Mouse (Mus musculus) lung, adult 2 months (tissue): ENCODE measurements around the gene St8sia4. TPM values are rescaled to one million over a fixed set of nuclear protein-coding genes. Genes with fewer than 3 reads are reported as not detected.
"Not testable (repeated sequence)": the region's sequence is repeated elsewhere in the genome, so short reads cannot be mapped to it uniquely, and the experiment has no call there.

Experiments
- DNase-seq: peaks from one replicate; pipeline ENCODE4 v3.0.0; 2022
- H3K4me1 ChIP-seq: fragments of 200-500 bp; 2 replicates; pipeline ENCODE4 v1.6.1; 2011; ENCODE audit warnings: low read length; ENCODE audit not compliant: control insufficient read depth, insufficient read depth
- H3K4me3 ChIP-seq: fragments of 200-500 bp; replicated peaks from 2 replicates; pipeline ENCODE3; 2011; ENCODE audit warnings: low read depth, mild to moderate bottlenecking, control low read depth, low read length; ENCODE audit errors: extremely low read depth
- CTCF ChIP-seq: fragments of 200-500 bp; IDR thresholded peaks from 2 replicates; pipeline ENCODE4 v1.5.1; 2011; ENCODE audit warnings: mild to moderate bottlenecking, low read length, control low read depth; ENCODE audit not compliant: insufficient read depth
- POLR2A ChIP-seq: fragments of 200-500 bp; IDR thresholded peaks from 2 replicates; pipeline ENCODE4 v1.6.1; 2011; ENCODE audit warnings: low read depth, mild to moderate bottlenecking, control low read depth, low read length, borderline replicate concordance; ENCODE audit errors: extremely low read depth
- WGBS: fragments of 180-500 bp; shearing (Covaris S2); methylation state at CpG from one replicate; pipeline ENCODE4 v1.1.7; 2018; 5-methylcytosine and 5-hydroxymethylcytosine counted together
- polyA plus RNA-seq: library from polyadenylated mRNA; depleted of rRNA; stranded (reverse); fragments of >200 nt; gene quantifications from 2 replicates; pipeline ENCODE4 v1.2.3, GENCODE M21; 2012

The St8sia4 gene
- polyA plus RNA-seq, 1 experiment: 4.8 TPM

GRCm38 (mm10) chr1:95605458-95605857, 61.9 kb downstream of the St8sia4 start:
- DNase-seq: no peak
- TF ChIP-seq POLR2A (no peak), CTCF (no peak)
- H3K4me3 ChIP-seq: no peak overlapping the region
- H3K4me1 ChIP-seq: peaks cover 2% of the 10 kb centered on the region
- 44% methylated on average over 2 of the region's 2 CpGs for WGBS

- H3K4me3 ChIP-seq: no peak overlapping the region
These were observed 69.3 kb downstream of the St8sia4 start for GRCm38 (mm10) chr1:95598108-95598507.

GRCm38 (mm10) chr1:95596825-95597224, 70.5 kb downstream of the St8sia4 start:
- 94% methylated on average over 1 of the region's 1 CpGs for WGBS
- H3K4me1 ChIP-seq: no peaks in the 10 kb centered on the region; the same call in none of the 2 replicates
- no peak overlapping the region for H3K4me3 ChIP-seq

More at GRCm38 (mm10) chr1:95598108-95598507, 69.3 kb downstream of the St8sia4 start:
- DNase-seq: no peak
- 84% methylated on average over 1 of the region's 1 CpGs for WGBS
- TF ChIP-seq CTCF (no peak), POLR2A (no peak)
- H3K4me1 ChIP-seq: no peaks in the 10 kb centered on the region; the same call in none of the 2 replicates

GRCm38 (mm10) chr1:95591101-95591500, 76.3 kb downstream of the St8sia4 start:
- WGBS: 87% methylated on average over 2 of the region's 2 CpGs
- no peak overlapping the region for H3K4me3 ChIP-seq
- TF ChIP-seq CTCF (no peak), POLR2A (no peak)
- no peak for DNase-seq
- H3K4me1 ChIP-seq: no peaks in the 10 kb centered on the region; the same call in none of the 2 replicates

More at GRCm38 (mm10) chr1:95596825-95597224, 70.5 kb downstream of the St8sia4 start:
- TF ChIP-seq CTCF (no peak), POLR2A (no peak)
- DNase-seq: no peak

- no peak for TF ChIP-seq CTCF
- TF ChIP-seq POLR2A: no peak
- H3K4me1 ChIP-seq: no peaks in the 10 kb centered on the region; the same call in none of the 2 replicates
- H3K4me3 ChIP-seq: no peak overlapping the region
- WGBS: 56% methylated on average over 2 of the region's 2 CpGs
- DNase-seq: no peak
These were observed 77.3 kb downstream of the St8sia4 start for GRCm38 (mm10) chr1:95590108-95590507.

- Histone ChIP-seq H3K4me3 (no peak overlapping the region), H3K4me1 (no peaks in the 10 kb centered on the region; the same call in 1 of the 2 replicates)
- TF ChIP-seq POLR2A (no peak), CTCF (no peak)
- DNase-seq: no peak
These were observed 77.9 kb downstream of the St8sia4 start for GRCm38 (mm10) chr1:95589471-95589870.

GRCm38 (mm10) chr1:95583310-95583709, 84.1 kb downstream of the St8sia4 start:
- no peaks in the 10 kb centered on the region for H3K4me1 ChIP-seq
- TF ChIP-seq CTCF: no peak
- no peak for TF ChIP-seq POLR2A
- 80% methylated on average over 1 of the region's 1 CpGs for WGBS
- no peak overlapping the region for H3K4me3 ChIP-seq
- DNase-seq: no peak

GRCm38 (mm10) chr1:95582264-95582663, 85.1 kb downstream of the St8sia4 start:
- Histone ChIP-seq H3K4me1 (no peaks in the 10 kb centered on the region), H3K4me3 (no peak overlapping the region)
- TF ChIP-seq POLR2A (no peak), CTCF (no peak)
- DNase-seq: no peak
- WGBS: 33% methylated on average over 1 of the region's 1 CpGs

- no peak for DNase-seq
- WGBS: 81% methylated on average over 9 of the region's 9 CpGs
- H3K4me1 ChIP-seq: no peaks in the 10 kb centered on the region
- no peak overlapping the region for H3K4me3 ChIP-seq
- TF ChIP-seq CTCF: no peak
- TF ChIP-seq POLR2A: no peak
These were observed 94.5 kb downstream of the St8sia4 start for GRCm38 (mm10) chr1:95572619-95573540.

- H3K4me1 ChIP-seq: no peaks in the 10 kb centered on the region
- WGBS: 41% methylated on average over 1 of the region's 1 CpGs
- H3K4me3 ChIP-seq: no peak overlapping the region
- no peak for DNase-seq
- TF ChIP-seq CTCF (no peak), POLR2A (no peak)
These were observed 96.3 kb downstream of the St8sia4 start for GRCm38 (mm10) chr1:95571106-95571505.

GRCm38 (mm10) chr1:95554556-95554955, 112.8 kb downstream of the St8sia4 start:
- DNase-seq, H3K4me1 ChIP-seq, H3K4me3 ChIP-seq: not testable (repeated sequence)
